Mouse (Mus musculus) megakaryocyte, embryonic 14.5 days (primary cell): ENCODE measurements around the gene Rabgef1.

Experiments used
- FLI1 ChIP-seq: IDR thresholded peaks from 2 replicates; pipeline ENCODE4 v1.6.1; 2012; ENCODE audit warnings: low read length, inconsistent platforms, mixed read lengths
- GATA1 ChIP-seq: IDR thresholded peaks from 3 replicates; pipeline ENCODE4 v1.6.1; 2012; ENCODE audit warnings: mixed read lengths, low read length, inconsistent platforms, borderline replicate concordance

DNA sequence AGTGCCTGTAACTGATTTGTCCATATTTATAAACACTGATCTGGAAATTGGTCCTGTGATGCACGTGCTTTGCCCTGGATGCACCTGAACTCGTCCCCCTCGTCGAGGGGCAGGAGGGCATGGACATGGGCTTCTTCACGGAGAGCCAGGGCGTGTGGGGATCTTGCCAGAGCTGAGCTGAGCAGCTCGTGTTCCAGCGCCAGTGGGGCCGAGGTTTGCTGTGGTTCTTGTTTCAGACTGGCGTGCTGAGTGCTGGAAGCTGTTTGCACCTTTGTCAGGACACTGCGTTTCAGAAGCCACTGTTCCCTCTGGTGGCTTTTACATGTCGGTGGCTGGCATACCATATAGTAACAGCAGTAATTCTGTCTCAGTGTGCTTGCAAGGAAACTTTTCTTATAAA lies 69.8 kb downstream of the Rabgef1 start:
- TF ChIP-seq GATA1 (no peak), FLI1 (no peak)
